Mouse (Mus musculus): ENCODE measurements around the gene Gpr143.
"Not testable (repeated sequence)": the region's sequence is repeated elsewhere in the genome, so short reads cannot be mapped to it uniquely, and the experiment has no call there.

DNA sequence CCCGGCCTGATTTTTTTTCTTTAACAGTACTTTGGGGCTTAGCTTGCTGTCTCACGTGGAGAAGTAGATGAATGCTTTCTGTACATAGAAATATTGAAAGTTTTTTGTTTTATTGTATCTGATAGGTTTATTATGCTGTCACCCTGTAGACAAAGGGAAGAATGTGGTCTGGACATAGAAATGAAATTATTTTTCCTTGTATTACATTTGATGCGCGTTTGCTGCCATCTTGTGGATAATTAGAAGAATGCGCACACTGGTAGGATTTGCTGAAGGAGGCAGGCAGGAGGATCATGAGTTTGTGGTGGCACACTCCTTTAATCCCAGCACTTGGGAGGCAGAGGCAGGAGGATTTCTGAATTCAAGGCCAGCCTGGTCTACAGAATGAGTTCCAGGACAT, 53.2 kb downstream of the Gpr143 start:
- TF ChIP-seq CTCF (IDR thresholded peaks at IDR 0.05; ENCODE audit: insufficient read depth, low read length): 0 out of 2 replicates have a peak, but pooled peaks have one; percentile 13
- not testable (repeated sequence) for TF ChIP-seq POLR2A (IDR thresholded peaks at IDR 0.05; ENCODE audit: borderline replicate concordance, extremely low read depth, low read depth, low read length)

Measured in lung, adult 2 months (tissue).